Mouse (Mus musculus) right cerebral cortex, postnatal 4 days (tissue): Measurements from ENCODE around the gene Plekhh3.
"Not testable (repeated sequence)": the region's sequence is repeated elsewhere in the genome, so short reads cannot be mapped to it uniquely, and the experiment has no call there.

Experiments
- DNase-seq: peaks from one replicate; pipeline ENCODE4 v3.0.0-alpha.2; 2022

The Plekhh3 gene

GRCm38 (mm10) chr11:101170354-101170810 lies 769 bp downstream of the Plekhh3 start, which contains the start of gene Cntnap1:
Gene Cntnap1, plus strand, starts transcription at chr11:101170523.
- no peak for DNase-seq

GRCm38 (mm10) chr11:101169301-101170107 lies 1.6 kb downstream of the Plekhh3 start:
- no peak for DNase-seq

- DNase-seq, result no peak
Measured at GRCm38 (mm10) chr11:101168301-101168980, 2.7 kb downstream of the Plekhh3 start.

GRCm38 (mm10) chr11:101167963-101168300 lies 3.2 kb downstream of the Plekhh3 start:
- DNase-seq, result no peak

- DNase-seq, result no peak
Measured at GRCm38 (mm10) chr11:101167211-101167962, 3.8 kb downstream of the Plekhh3 start.

- no peak for DNase-seq
Measured at GRCm38 (mm10) chr11:101166357-101166756, 4.8 kb downstream of the Plekhh3 start.

GRCm38 (mm10) chr11:101164677-101165580 lies 6.2 kb downstream of the Plekhh3 start:
- no peak for DNase-seq

- DNase-seq, result no peak
Measured at GRCm38 (mm10) chr11:101164351-101164665, 6.8 kb downstream of the Plekhh3 start.

GRCm38 (mm10) chr11:101163476-101164350 lies 7.4 kb downstream of the Plekhh3 start:
- no peak for DNase-seq

- no peak for DNase-seq
Measured at GRCm38 (mm10) chr11:101162772-101163171, 8.4 kb downstream of the Plekhh3 start.

GRCm38 (mm10) chr11:101162301-101162700 lies 8.8 kb downstream of the Plekhh3 start:
- no peak for DNase-seq

- no peak for DNase-seq
Measured at GRCm38 (mm10) chr11:101161551-101161950, 9.6 kb downstream of the Plekhh3 start.

- DNase-seq, result not testable (repeated sequence)
Measured at GRCm38 (mm10) chr11:101160981-101161505, 10.1 kb downstream of the Plekhh3 start.

- not testable (repeated sequence) for DNase-seq
Measured at GRCm38 (mm10) chr11:101160151-101160550, 11.0 kb downstream of the Plekhh3 start.

- peak; percentile 70 for DNase-seq
Measured at GRCm38 (mm10) chr11:101155728-101156371, 15.3 kb downstream of the Plekhh3 start, which contains the start of gene Tubg2. Gene Tubg2, plus strand, starts transcription at chr11:101155907.

- no peak for DNase-seq
Measured at GRCm38 (mm10) chr11:101155151-101155550, 16.0 kb downstream of the Plekhh3 start.

- no peak for DNase-seq
Measured at GRCm38 (mm10) chr11:101154648-101155047, 16.5 kb downstream of the Plekhh3 start.

- DNase-seq, result no peak
Measured at GRCm38 (mm10) chr11:101152825-101153224, 18.3 kb downstream of the Plekhh3 start.

GRCm38 (mm10) chr11:101151063-101151462 lies 20.1 kb downstream of the Plekhh3 start:
- DNase-seq, result no peak
